Mouse (Mus musculus) lung, embryonic 15.5 days (tissue): ENCODE measurements around the gene Mrtfa. TPM values are rescaled to one million over a fixed set of nuclear protein-coding genes. Genes with fewer than 3 reads are reported as not detected.

Experiments
- ATAC-seq: fragments of 200-750 bp; cut with Nextera tagmentation; 2 replicates; pipeline ENCODE4 v1.8.0; 2017; ENCODE audit warnings: moderate number of reproducible peaks, borderline replicate concordance; ENCODE audit not compliant: low FRiP score, low TSS enrichment; ENCODE audit errors: extremely low read depth
- H3K27ac ChIP-seq: fragments of 300-500 bp; sonication (generic); 2 replicates; pipeline ENCODE4 v1.5.1; 2015; ENCODE audit warnings: moderate library complexity, mild to moderate bottlenecking, inconsistent platforms
- H3K27me3 ChIP-seq: fragments of 300-500 bp; sonication (generic); 2 replicates; pipeline ENCODE4 v1.6.1; 2015; ENCODE audit warnings: inconsistent platforms
- H3K36me3 ChIP-seq: fragments of 300-500 bp; sonication (generic); 2 replicates; pipeline ENCODE4 v1.6.1; 2015; ENCODE audit warnings: inconsistent platforms
- H3K4me1 ChIP-seq: fragments of 300-500 bp; sonication (generic); 2 replicates; pipeline ENCODE4 v1.6.1; 2015; ENCODE audit warnings: inconsistent platforms
- H3K4me2 ChIP-seq: fragments of 300-500 bp; sonication (generic); 2 replicates; pipeline ENCODE4 v1.6.1; 2015; ENCODE audit warnings: inconsistent platforms, mild to moderate bottlenecking, moderate library complexity
- H3K4me3 ChIP-seq: fragments of 300-500 bp; sonication (generic); 2 replicates; pipeline ENCODE4 v1.5.1; 2015; ENCODE audit warnings: mild to moderate bottlenecking, inconsistent platforms
- H3K9ac ChIP-seq: fragments of 300-500 bp; sonication (generic); 2 replicates; pipeline ENCODE4 v1.6.1; 2015; ENCODE audit warnings: inconsistent platforms
- H3K9me3 ChIP-seq: fragments of 300-500 bp; sonication (generic); 2 replicates; pipeline ENCODE4 v1.6.1; 2016; ENCODE audit warnings: inconsistent platforms
- WGBS: fragments of 180-500 bp; shearing (Covaris S2); methylation state at CpG from one replicate; pipeline ENCODE4 v1.1.7; 2015; 5-methylcytosine and 5-hydroxymethylcytosine counted together
- polyA plus RNA-seq: library from polyadenylated mRNA; unstranded; fragments of >200 nt; fragmentation: Nextera tagmentation; extraction: Ambion mirVana; gene quantifications from 2 replicates; pipeline ENCODE4 v1.2.1, GENCODE M21; 2015

Gene Mrtfa
- polyA plus RNA-seq, 1 experiment from 2014 or later: 24.2 TPM

DNA sequence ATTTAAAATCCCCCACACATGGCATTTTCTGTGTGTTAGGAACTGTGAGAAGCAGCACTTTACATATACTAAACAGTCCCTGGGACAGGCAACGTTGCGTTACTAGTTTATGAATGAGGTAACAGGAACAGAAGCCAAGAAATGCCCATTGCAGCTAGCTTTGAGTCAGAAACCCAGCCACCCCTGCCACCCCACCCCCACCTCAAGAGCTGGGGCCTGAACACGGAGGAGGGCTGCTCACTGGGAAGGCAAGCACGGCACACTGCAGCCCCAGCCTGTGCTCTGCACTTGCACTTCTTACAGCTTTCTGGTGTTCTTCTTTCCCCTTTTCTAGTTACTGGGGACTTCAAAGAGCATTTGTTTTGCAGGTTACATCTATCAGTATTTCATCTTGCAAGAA, 93.1 kb downstream of the Mrtfa start:
- 13% methylated on average over 4 of the region's 4 CpGs for WGBS
- H3K4me3 ChIP-seq: no peak overlapping the region
- ATAC-seq: no peak
- peaks cover 21% of the 10 kb centered on the region for H3K4me1 ChIP-seq
- H3K9ac ChIP-seq: no peak overlapping the region
- no peaks in the 10 kb centered on the region for H3K36me3 ChIP-seq
- no peak overlapping the region for H3K4me2 ChIP-seq
- no peaks in the 10 kb centered on the region for H3K9me3 ChIP-seq
- H3K27me3 ChIP-seq: no peaks in the 10 kb centered on the region
- H3K27ac ChIP-seq: no peak overlapping the region

DNA sequence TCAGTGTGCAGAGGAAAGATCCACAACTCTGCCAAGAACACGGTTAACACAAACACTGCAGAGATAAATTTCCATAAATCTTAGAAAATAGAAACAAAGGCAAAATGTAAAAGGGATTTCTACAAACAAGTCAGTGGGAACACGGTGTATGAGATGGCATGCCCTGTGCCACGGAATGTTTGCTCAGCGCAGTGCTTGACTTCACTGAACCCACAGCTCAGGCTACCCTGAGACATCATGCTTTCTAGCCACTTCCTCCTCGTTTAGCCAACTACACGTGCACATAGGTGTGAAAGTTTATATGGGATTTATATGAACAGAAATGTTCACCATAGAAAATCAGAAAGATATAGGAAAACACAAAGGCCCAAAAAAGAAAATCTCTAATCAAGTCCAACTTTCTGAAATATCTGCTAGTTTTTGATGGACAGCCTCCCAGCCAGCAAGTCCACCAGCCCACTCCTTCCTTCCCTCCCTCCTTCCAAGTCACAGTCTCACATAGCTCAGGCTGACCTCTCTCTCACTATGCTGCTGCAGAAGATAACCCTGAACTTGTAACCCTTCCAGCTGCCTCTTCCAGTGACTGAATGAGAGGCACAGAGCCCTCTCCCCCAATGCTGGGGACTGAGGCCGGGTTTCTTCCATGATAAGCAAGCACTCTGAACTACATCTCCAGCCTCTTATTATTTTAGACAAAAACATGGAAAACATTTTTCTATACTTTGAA, 94.1 kb downstream of the Mrtfa start:
- Histone ChIP-seq H3K4me3 (no peak overlapping the region), H3K9me3 (no peaks in the 10 kb centered on the region), H3K4me2 (no peak overlapping the region), H3K27me3 (no peaks in the 10 kb centered on the region), H3K9ac (no peak overlapping the region), H3K36me3 (no peaks in the 10 kb centered on the region), H3K27ac (peak overlapping the region; percentile 37), H3K4me1 (peaks cover 29% of the 10 kb centered on the region)
- WGBS: 20% methylated on average over 7 of the region's 7 CpGs
- no peak for ATAC-seq

GRCm38 (mm10) chr15:81093032-81093431, 97.5 kb downstream of the Mrtfa start:
- Histone ChIP-seq H3K4me2 (no peak overlapping the region), H3K4me1 (peaks cover 29% of the 10 kb centered on the region), H3K4me3 (no peak overlapping the region), H3K36me3 (no peaks in the 10 kb centered on the region), H3K9ac (no peak overlapping the region), H3K9me3 (no peaks in the 10 kb centered on the region), H3K27ac (no peak overlapping the region), H3K27me3 (no peaks in the 10 kb centered on the region)
- WGBS: 69% methylated on average over 4 of the region's 4 CpGs
- no peak for ATAC-seq

- Histone ChIP-seq H3K4me1 (peaks cover 27% of the 10 kb centered on the region), H3K4me2 (no peak overlapping the region), H3K4me3 (no peak overlapping the region), H3K9ac (no peak overlapping the region), H3K27ac (peak overlapping the region; percentile 36; the same call in 1 of the 2 replicates), H3K36me3 (no peaks in the 10 kb centered on the region), H3K27me3 (no peaks in the 10 kb centered on the region), H3K9me3 (no peaks in the 10 kb centered on the region)
- 51% methylated on average over 9 of the region's 9 CpGs for WGBS
- no peak for ATAC-seq
Observed at GRCm38 (mm10) chr15:81091718-81092117, 98.8 kb downstream of the Mrtfa start.

DNA sequence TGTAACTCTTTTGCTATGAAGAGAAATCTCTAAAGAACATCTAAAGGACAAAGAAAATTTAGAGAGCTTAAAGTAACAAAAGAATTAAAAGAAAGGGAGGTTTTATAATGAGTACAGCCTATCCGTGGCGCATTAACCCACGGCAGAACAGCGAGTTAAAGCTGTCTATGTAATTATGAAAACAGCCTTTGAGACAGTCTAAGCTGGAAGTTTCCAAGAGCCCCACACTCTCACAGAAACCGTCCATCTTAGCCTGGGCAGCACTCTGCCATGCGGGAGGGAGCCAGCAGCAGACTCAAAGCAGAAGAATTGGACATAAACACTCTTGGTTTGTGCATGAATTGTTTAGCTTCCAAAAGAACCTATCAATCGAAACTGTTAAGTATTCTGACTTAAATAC, 103.0 kb downstream of the Mrtfa start:
- no peak for ATAC-seq
- 0 out of 2 replicates have a peak overlapping the region, but pooled peaks have one; percentile 49 for H3K27ac ChIP-seq
- H3K4me3 ChIP-seq: no peak overlapping the region
- no peak overlapping the region for H3K4me2 ChIP-seq
- no peak overlapping the region for H3K9ac ChIP-seq
- H3K9me3 ChIP-seq: no peaks in the 10 kb centered on the region
- H3K27me3 ChIP-seq: no peaks in the 10 kb centered on the region
- peaks cover 32% of the 10 kb centered on the region for H3K4me1 ChIP-seq
- H3K36me3 ChIP-seq: no peaks in the 10 kb centered on the region
- 61% methylated on average over 7 of the region's 7 CpGs for WGBS

- H3K4me1 ChIP-seq: peaks cover 31% of the 10 kb centered on the region
- H3K27me3 ChIP-seq: no peaks in the 10 kb centered on the region
- no peaks in the 10 kb centered on the region for H3K9me3 ChIP-seq
- H3K9ac ChIP-seq: no peak overlapping the region
- peak; percentile 46; the same call in 1 of the 2 replicates for ATAC-seq
- no peak overlapping the region for H3K4me2 ChIP-seq
- peak overlapping the region; percentile 58 for H3K27ac ChIP-seq
- H3K36me3 ChIP-seq: no peaks in the 10 kb centered on the region
- H3K4me3 ChIP-seq: no peak overlapping the region
- WGBS: 69% methylated on average over 8 of the region's 8 CpGs
Observed at GRCm38 (mm10) chr15:81086644-81087480, 103.7 kb downstream of the Mrtfa start.

GRCm38 (mm10) chr15:81083826-81084225, 106.7 kb downstream of the Mrtfa start:
- Histone ChIP-seq H3K4me2 (no peak overlapping the region), H3K27me3 (no peaks in the 10 kb centered on the region), H3K9ac (no peak overlapping the region), H3K4me3 (no peak overlapping the region), H3K36me3 (no peaks in the 10 kb centered on the region), H3K27ac (peak overlapping the region; percentile 60), H3K4me1 (peaks cover 32% of the 10 kb centered on the region), H3K9me3 (no peaks in the 10 kb centered on the region)
- 78% methylated on average over 9 of the region's 9 CpGs for WGBS
- ATAC-seq: no peak

DNA sequence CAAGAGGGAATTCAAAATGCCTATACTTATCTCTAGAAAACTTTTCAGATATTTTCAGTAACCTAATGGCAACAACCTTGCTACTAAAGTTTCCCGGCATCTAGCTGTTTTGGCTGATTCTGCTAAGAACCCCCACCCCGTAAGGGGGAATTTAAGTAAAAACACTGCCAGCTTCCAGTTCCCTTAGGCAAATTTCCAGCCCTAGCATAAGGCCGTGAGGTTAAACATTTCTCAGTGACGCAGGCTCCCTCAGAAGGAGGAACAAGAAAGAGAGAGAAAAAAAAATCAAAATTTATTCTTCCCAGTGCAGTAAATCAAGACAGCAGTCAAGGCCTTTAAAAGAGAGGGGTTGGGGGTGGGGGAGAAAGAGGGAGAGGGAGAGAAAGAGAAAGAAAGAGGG, 107.3 kb downstream of the Mrtfa start:
- Histone ChIP-seq H3K9ac (no peak overlapping the region), H3K4me2 (no peak overlapping the region), H3K9me3 (no peaks in the 10 kb centered on the region), H3K36me3 (no peaks in the 10 kb centered on the region), H3K27me3 (no peaks in the 10 kb centered on the region), H3K4me3 (no peak overlapping the region), H3K4me1 (peaks cover 32% of the 10 kb centered on the region), H3K27ac (peak overlapping the region; percentile 60)
- 46% methylated on average over 4 of the region's 4 CpGs for WGBS
- ATAC-seq: no peak

DNA sequence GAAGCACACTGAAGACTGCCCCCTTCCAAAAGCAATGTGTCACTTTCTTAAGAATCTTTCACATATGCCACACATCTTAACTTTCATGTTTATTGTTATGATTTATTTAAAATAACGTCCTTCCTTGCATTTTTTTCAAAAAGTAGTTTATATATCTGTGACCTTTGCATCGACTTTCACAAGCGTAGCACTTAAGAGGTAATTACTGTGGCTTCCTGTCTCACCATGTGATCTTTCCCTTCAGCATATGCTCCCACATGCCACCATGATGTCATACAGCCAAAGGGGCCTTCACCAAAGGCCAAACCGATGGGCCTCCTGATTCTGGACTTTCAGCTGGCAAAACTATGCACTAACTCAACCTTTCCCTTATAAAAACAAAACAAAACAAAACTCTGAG, 109.3 kb downstream of the Mrtfa start:
- Histone ChIP-seq H3K27me3 (no peaks in the 10 kb centered on the region), H3K9me3 (no peaks in the 10 kb centered on the region), H3K4me3 (no peak overlapping the region), H3K9ac (no peak overlapping the region), H3K4me2 (no peak overlapping the region), H3K36me3 (no peaks in the 10 kb centered on the region), H3K27ac (no peak overlapping the region), H3K4me1 (peaks cover 20% of the 10 kb centered on the region)
- ATAC-seq: no peak
- WGBS: 35% methylated on average over 4 of the region's 4 CpGs

GRCm38 (mm10) chr15:81080405-81080804, 110.2 kb downstream of the Mrtfa start:
- Histone ChIP-seq H3K4me3 (no peak overlapping the region), H3K36me3 (no peaks in the 10 kb centered on the region), H3K4me2 (no peak overlapping the region), H3K4me1 (peaks cover 20% of the 10 kb centered on the region), H3K27me3 (no peaks in the 10 kb centered on the region), H3K9ac (no peak overlapping the region), H3K9me3 (no peaks in the 10 kb centered on the region), H3K27ac (no peak overlapping the region)
- 92% methylated on average over 9 of the region's 9 CpGs for WGBS
- ATAC-seq: no peak

- Histone ChIP-seq H3K4me3 (no peak overlapping the region), H3K27me3 (no peaks in the 10 kb centered on the region), H3K9ac (no peak overlapping the region), H3K27ac (no peak overlapping the region), H3K9me3 (no peaks in the 10 kb centered on the region), H3K4me1 (peaks cover 19% of the 10 kb centered on the region), H3K4me2 (no peak overlapping the region), H3K36me3 (no peaks in the 10 kb centered on the region)
- WGBS: 88% methylated on average over 3 of the region's 3 CpGs
- ATAC-seq: no peak
Observed at GRCm38 (mm10) chr15:81079255-81079654, 111.3 kb downstream of the Mrtfa start.

GRCm38 (mm10) chr15:81077551-81077950, 113.0 kb downstream of the Mrtfa start:
- Histone ChIP-seq H3K9ac (no peak overlapping the region), H3K4me1 (peaks cover 11% of the 10 kb centered on the region; the same call in 1 of the 2 replicates), H3K36me3 (no peaks in the 10 kb centered on the region), H3K4me3 (no peak overlapping the region), H3K4me2 (no peak overlapping the region), H3K27ac (no peak overlapping the region), H3K9me3 (no peaks in the 10 kb centered on the region), H3K27me3 (no peaks in the 10 kb centered on the region)
- ATAC-seq: no peak
- WGBS: 89% methylated on average over 4 of the region's 4 CpGs
